Mouse (Mus musculus) testis, adult 2 months (tissue): ENCODE measurements around the gene Kcnn4.

Source experiments
- CTCF ChIP-seq: fragments of 200-500 bp; IDR thresholded peaks from 2 replicates; pipeline ENCODE4 v1.5.1; 2012; ENCODE audit warnings: low read depth, mild to moderate bottlenecking, inconsistent platforms, low read length, moderate library complexity; ENCODE audit not compliant: control insufficient read depth, insufficient read depth, insufficient replicate concordance
- POLR2A ChIP-seq: fragments of 200-500 bp; IDR thresholded peaks from 2 replicates; pipeline ENCODE4 v1.6.1; 2012; ENCODE audit warnings: low read depth, mild to moderate bottlenecking, inconsistent platforms, low read length, moderate library complexity; ENCODE audit not compliant: control insufficient read depth

DNA sequence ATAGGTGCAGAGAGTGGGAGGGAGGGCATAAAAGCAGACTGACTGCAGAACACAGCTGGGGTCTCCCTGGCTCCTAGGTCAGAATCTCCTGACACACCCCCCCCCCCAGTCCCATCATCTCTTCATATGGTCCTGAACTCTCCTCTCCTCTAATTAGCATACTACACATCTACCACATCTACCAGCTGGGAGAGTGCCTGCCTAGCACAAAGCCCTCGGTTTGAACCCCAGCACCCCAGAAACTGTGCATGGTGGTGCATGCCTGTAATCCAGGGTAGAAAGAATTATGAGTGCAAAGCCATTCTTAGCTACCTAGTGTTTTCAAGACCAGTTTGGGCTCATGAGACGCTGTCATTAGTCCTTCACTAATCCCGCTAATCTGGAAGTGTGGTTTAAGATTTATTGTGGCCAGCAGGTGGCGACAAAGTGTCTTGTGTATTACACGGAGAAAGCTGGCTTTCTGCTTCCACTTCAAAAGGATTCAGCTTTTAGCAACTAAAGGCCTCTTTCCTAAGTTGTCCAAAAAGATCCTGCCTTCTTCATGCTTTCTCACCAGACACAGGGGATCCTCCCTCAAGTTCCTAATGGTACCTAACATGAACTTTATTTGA is 34.3 kb upstream of the Kcnn4 start:
- TF ChIP-seq CTCF = no peak
- TF ChIP-seq POLR2A = no peak
